Mouse (Mus musculus): ENCODE measurements at regions not wholly inside any gene's neighbourhood (a gene's known extent, or its start where the extent isn't known, plus 50 kb on each side); places are given as distances from the start of the nearest gene placed in this dataset.
A peak's percentile ranks its signal among the peaks of the same experiment; 100 is the strongest.
"Not testable (repeated sequence)": the region's sequence is repeated elsewhere in the genome, so short reads cannot be mapped to it uniquely, and the experiment has no call there.

GRCm38 (mm10) chr13:72184116-72184845, 220.8 kb upstream of the Irx1 start:
- DNase-seq (ENCODE audit: low spot score in 2 of 2) = no peak

- DNase-seq (ENCODE audit: low spot score in 2 of 2) = no peak
These were observed 221.3 kb upstream of the Irx1 start for GRCm38 (mm10) chr13:72184846-72185118.

GRCm38 (mm10) chr13:72195881-72196280, 232.4 kb upstream of the Irx1 start:
- no peak for DNase-seq (ENCODE audit: low spot score in 2 of 2)

GRCm38 (mm10) chr13:72198341-72199105, 235.0 kb upstream of the Irx1 start:
- DNase-seq (ENCODE audit: low spot score in 2 of 2) = peak in 1 of 2 experiments; percentile 2

- DNase-seq (ENCODE audit: low spot score in 2 of 2) = no peak
These were observed 246.0 kb upstream of the Irx1 start for GRCm38 (mm10) chr13:72209518-72209917.

GRCm38 (mm10) chr13:72209946-72210456, 246.5 kb upstream of the Irx1 start:
- no peak for DNase-seq (ENCODE audit: low spot score in 2 of 2)

- DNase-seq (ENCODE audit: low spot score in 2 of 2) = no peak
These were observed 247.2 kb upstream of the Irx1 start for GRCm38 (mm10) chr13:72210474-72211309.

GRCm38 (mm10) chr13:72211716-72212115, 248.2 kb upstream of the Irx1 start:
- no peak for DNase-seq (ENCODE audit: low spot score in 2 of 2)

GRCm38 (mm10) chr13:72212747-72213146, 249.2 kb upstream of the Irx1 start:
- no peak for DNase-seq (ENCODE audit: low spot score in 2 of 2)

GRCm38 (mm10) chr13:72219329-72219728, 255.8 kb upstream of the Irx1 start:
- no peak for DNase-seq (ENCODE audit: low spot score in 2 of 2)

GRCm38 (mm10) chr13:72227102-72227501, 263.6 kb upstream of the Irx1 start:
- no peak for DNase-seq (ENCODE audit: low spot score in 2 of 2)

GRCm38 (mm10) chr13:72231032-72231591, 267.6 kb upstream of the Irx1 start:
- no peak for DNase-seq (ENCODE audit: low spot score in 2 of 2)

GRCm38 (mm10) chr13:72232080-72232479, 268.6 kb upstream of the Irx1 start:
- no peak for DNase-seq (ENCODE audit: low spot score in 2 of 2)

- no peak for DNase-seq (ENCODE audit: low spot score in 2 of 2)
These were observed 278.4 kb upstream of the Irx1 start for GRCm38 (mm10) chr13:72241919-72242318.

- DNase-seq (ENCODE audit: low spot score in 2 of 2) = no peak
These were observed 286.9 kb upstream of the Irx1 start for GRCm38 (mm10) chr13:72250419-72250818.

- DNase-seq (ENCODE audit: low spot score in 2 of 2) = not testable (repeated sequence)
These were observed 289.7 kb upstream of the Irx1 start for GRCm38 (mm10) chr13:72253242-72253641.

GRCm38 (mm10) chr13:72258794-72259193, 295.3 kb upstream of the Irx1 start:
- no peak for DNase-seq (ENCODE audit: low spot score in 2 of 2)

GRCm38 (mm10) chr13:72264416-72264815, 300.9 kb upstream of the Irx1 start:
- no peak for DNase-seq (ENCODE audit: low spot score in 2 of 2)

- DNase-seq (ENCODE audit: low spot score in 2 of 2) = no peak
These were observed 301.6 kb upstream of the Irx1 start for GRCm38 (mm10) chr13:72265116-72265515.

GRCm38 (mm10) chr13:72265650-72266049, 302.1 kb upstream of the Irx1 start:
- no peak for DNase-seq (ENCODE audit: low spot score in 2 of 2)

- no peak for DNase-seq (ENCODE audit: low spot score in 2 of 2)
These were observed 302.7 kb upstream of the Irx1 start for GRCm38 (mm10) chr13:72266174-72266768.

GRCm38 (mm10) chr13:72280343-72280742, 316.8 kb upstream of the Irx1 start:
- no peak for DNase-seq (ENCODE audit: low spot score in 2 of 2)
